Mouse (Mus musculus) cerebellum, adult 9-11 months (tissue): Measurements from ENCODE around the gene Cuedc1.

Source experiments
- DNase-seq: peaks from one replicate; pipeline ENCODE4 v3.0.0; 2022

Gene Cuedc1

DNA sequence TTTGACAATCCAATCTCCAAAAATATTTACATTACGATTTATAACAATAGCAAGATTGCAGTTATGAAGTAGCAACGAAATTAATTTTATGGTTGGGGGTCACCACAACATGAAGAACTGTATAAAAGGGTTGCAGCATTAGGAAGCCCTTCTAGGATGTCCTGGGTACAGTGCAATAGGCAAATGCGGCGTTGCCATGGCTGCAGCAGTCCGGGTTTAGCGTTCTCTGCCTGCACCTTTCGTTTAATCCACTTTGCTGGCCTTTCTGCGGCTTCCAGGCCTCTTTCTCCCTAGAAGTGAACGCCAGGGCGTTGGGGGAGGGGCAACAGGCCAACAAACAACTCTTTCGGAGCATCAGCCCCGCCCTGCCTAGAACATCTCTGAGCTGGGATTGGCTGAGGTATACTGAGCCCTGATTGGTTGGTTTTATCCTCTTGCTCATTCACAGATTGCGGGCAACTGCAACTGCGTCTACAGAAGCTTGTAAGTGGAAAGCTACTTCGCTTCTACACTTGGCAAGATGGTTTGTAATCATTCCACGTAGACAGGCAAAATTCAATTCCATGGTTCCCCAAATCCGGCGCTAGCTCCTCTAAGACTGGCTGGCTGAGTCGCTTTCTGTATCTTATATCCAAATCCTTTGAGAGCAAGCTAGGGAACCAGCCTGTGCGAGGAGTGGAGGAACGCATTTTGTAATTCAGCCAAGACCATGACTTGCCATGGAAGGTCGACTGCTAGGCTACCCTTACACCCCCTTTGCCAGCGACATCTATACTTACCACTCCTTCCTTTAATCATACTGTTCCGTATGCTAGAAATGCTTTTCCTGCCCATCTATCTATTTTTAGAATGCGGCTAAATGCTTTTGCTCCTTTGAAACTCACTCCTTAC, 10.9 kb upstream of the Cuedc1 start:
- DNase-seq, result peak; percentile 93

DNA sequence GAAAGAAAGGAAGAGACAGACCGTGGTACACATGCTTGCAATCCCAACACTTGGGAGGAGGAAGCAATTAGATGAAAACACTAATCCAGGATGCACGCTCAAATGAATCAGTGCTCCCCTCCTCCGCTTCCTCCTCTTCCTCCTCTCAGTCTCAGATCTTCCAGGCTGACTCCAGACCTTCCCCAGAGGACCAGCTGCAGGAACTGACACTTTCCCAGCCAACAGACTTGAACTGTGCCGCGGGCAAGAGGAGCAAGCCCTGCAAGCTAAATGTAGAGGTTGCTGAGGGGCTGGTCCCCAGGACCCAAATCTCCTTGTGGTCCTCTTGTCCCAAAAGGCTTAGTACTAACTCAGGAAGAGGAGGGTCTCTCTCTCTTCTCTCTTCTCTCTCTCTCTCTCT, 8.7 kb upstream of the Cuedc1 start:
- no peak for DNase-seq

DNA sequence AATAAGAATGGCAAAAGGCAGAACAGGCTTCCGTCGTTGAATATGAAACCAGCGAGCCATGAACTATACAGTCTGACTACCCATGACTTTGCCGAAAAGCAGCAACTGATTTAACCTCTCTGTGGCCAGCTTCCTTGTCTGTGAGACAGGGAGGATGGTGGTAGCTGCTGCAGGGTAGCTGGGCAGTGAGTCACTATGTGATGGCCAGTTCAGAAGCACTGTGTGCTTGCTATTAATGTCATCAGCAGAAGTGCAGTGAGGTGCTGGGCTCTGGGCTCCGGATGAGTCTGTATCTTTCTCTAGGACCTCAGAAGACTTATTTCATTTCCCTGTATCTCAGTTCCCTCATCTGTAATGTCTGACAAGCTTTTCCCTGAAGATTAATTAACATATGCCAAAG, 7.6 kb upstream of the Cuedc1 start:
- DNase-seq, result no peak

DNA sequence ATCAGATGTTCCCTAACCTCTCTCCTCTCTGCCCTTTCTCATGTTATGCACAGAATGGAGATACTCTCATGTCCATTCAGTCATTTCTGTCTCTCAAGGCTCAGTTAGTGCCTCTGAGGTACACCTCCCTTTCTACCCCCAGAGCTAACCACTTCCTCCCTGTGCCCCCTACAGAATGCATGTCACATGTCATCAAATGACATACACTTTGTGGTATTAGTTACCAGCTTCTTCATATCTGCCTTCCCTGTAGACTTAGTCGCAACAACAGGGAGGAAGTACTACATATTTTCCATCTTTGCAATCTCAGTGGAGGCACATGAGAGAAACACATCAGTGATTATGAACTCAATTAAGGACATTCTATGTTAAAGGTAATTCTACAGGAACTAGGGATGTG, 5.9 kb upstream of the Cuedc1 start:
- no peak for DNase-seq

DNA sequence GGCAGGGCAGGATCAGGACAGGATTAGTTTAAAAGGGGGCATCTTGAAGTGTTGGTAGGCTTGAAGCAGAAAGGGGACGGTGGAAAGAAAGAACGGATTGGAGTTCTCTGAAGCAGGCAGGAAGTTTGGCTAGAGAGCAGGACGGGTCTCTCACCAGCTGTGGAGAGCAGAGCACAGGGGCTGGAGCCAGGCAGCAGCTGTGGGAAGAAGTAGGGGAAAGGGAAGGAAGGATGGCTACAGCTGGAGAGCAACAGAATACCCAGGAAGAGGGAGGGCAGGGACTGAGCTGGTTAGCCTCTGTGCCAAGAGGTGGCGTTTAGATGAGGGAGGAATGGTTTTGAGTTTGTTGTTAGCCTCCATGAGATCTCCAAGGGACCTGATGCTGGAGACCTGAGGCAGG, 685 bp upstream of the Cuedc1 start:
- DNase-seq, result no peak

DNA sequence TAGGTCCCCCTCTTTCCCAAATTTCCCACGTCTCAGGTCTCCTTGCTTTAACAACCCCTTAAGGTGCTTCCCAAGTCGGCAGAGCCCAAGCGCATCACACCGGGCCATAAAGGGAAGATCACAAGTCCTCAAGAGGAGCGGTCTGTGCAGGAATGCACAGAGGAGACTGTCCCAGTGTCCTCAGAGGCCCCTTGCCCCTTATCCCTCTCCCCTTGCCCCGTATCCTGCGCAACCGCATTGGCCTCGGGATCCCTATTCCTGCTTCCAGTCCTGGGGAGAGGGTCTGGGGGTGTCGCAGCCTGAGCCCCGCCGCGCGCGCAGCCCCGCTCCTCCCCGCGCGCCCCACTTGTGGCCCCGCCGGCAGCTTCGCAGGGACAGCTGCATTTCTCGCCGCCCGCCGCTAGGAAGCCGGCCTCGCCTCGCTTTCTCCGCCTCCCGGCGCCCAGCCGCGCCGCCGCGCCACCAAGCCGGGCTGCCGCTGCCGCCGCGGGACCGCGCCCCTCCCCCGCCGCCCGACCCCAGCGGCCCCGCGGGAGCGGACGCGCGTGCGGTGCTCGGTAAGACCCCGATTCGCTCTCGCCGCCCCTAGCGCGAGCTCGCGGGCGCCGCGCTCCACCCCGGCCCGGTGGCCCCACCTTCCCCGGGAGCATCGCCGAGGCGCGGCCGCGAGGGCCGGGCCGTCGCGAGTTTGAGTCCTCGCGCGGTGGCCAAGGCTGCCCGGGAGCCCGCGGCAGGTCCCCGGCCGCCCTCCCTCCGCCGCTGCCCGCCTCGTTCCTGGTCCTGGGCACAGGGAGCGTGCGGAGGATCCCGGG, 1.1 kb downstream of the Cuedc1 start:
- peak; percentile 81 for DNase-seq

DNA sequence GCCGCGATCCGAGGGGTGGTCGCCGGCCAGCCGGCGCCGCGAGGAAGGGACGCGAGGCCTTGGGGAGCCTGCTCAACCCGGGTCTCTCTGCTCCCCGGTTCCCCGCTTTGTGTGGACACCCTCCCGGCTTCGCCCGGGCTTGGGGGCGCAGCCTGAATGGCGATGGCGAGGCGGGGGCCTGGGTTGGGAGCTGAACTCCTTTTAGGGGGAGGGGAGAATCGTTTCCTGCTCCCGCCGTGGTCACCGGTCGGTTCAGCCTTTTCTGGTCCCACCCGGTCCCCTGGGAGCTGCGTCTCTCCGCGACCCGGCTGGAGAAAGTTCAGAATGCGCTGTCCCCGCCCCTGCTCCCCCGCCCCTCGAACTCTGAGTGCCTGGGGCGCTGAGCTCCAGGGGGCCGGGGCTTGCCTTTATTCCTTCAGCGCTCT, 1.8 kb downstream of the Cuedc1 start:
- peak; percentile 60 for DNase-seq

DNA sequence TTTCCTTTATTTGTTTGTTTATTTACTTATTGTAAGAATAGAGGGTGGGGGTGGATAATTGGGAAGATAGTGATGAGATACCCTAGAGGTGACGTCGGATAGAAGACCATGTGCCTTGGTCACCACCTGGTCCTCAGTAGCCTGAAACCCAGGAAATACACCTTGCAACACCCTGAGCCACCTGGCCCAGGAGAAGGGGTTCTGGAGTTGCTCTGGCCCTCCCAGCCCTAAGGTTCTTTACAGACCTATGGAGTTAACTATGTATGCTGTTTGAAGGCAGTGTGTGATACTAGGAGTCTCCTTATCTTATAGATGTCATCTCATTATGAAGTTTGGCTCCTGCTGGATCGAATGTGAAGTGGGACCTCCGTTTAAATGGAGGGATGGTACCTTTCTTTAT, 2.3 kb downstream of the Cuedc1 start:
- no peak for DNase-seq

DNA sequence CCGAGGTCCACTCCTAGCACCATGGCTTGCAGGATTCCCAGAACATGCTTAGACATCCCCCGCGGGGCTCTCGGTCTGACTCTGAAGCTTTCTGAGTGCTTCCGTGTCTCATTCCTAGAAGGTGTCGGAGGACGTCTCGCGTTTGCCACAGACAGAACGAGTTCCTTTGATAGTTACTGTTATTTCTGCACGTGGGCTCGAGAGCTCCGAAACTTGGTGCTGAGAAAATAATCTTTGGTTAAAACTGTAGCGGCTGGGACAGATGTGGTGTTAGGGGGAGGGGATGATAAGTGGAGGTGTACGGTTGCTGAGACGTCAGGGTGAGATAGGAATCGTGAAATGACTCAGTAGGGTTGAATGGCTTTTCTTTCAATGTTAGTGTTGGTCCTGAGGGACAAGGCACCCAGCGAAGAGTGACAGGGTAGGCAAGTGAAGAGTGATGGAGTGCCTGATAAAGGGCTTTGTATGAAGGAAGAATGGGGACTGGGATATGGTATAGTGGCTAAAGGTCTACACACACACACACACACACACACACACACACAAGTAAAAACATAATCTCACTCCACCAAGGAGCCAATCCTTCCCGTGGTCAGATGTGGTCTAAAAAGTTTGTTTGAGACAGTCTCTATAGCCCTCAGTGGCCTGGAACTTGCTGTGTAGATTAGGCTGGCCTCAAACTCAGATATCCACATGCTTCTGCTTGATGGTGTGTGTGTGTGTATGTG, 5.5 kb downstream of the Cuedc1 start:
- DNase-seq, result no peak

DNA sequence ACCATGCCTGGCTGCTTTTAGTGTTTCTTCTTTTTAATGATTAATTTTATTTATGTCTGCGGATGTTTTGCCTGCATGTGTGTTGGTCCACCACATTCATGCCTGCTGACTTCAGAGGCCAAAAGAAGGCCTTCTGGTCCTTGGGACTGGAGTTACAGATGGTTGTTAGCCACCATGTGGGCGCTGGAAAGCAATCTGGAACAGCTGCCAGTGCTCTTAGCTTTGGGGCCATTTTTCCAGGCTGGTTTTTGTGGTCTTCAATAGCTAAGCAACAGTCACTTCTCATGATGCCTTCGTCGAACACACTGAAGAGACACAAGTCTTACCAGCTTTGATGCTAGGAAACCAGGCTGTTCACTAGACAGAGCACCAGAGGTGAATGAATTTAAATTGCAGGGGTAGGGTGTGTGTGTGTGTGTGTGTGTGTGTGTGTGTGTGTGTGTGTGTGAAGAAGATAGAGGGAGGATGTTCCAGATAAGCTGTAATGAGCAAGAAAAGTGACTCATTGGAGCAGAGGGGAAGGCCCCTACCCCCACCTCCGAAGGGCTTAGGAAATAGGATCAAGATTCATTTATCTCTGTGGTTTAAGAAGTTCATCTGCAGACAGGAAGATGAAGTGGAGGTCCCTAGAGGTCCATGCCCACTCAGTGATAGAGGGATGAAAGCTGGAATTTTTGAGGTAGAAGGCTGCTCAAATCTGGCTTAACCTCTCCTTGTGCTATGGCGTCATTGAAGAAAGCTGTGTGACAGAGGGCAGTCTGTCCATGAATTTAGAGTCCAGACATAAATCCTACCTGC, 7.8 kb downstream of the Cuedc1 start:
- no peak for DNase-seq

DNA sequence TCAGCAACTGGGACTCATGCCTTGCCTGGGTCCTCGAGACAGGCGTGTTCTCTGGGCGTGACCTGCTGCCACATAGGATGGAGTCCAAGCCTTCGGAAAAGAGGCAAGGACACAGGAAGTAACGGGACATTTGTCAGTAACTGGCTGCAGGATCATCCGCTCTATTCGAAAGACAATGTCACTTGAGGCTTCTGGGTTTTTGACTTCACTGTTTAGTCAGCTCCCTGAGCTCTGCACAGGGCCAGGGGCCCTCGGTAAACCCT, 8.4 kb downstream of the Cuedc1 start:
- no peak for DNase-seq

DNA sequence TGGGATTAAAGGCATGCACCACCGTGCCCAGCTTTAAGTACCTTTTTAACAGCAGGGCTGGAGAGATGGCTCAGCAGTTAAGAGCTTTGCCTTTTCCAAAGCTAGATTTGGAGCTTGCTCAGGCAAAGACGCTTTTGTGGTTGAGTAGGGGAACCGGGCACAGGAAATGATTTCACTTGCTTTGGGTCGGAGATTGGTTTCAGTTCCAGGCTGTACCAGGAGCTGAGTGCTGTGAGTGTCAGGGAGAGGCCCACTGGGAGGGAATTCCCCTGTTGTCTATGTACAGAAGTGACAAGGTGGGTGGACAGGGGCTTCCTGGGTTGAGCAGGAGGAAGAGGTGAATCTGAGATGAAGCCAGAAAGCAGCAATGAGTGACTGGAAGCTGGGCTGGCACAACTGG, 9.5 kb downstream of the Cuedc1 start:
- no peak for DNase-seq

DNA sequence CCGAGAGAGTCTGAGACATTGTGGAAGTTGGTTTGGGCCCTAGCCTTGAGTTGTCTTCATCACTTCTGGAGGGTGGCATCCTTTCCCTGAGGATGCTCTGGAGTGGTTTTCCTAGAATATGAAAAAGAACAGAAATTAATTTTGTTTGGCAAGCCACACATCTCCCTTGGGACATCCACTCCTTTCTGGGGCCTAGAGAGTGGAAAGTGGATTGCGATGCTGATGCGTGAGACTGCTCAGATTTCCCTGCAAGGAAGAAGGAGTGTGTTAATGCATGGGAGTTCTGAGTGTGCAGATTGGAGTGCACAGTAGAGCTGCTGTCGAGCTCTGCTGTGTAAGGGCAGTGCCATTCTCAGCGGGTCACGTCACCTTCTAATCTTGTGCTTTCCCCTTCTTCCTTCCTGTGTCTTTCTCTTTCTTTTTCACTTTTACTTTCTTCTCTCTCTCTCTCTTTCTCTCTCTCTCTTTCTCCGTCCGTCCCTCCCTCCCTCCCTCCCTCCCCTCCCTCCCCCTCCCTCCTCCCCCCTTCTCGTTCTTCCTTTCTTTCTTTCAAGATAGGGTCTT, 12.3 kb downstream of the Cuedc1 start:
- DNase-seq, result no peak

DNA sequence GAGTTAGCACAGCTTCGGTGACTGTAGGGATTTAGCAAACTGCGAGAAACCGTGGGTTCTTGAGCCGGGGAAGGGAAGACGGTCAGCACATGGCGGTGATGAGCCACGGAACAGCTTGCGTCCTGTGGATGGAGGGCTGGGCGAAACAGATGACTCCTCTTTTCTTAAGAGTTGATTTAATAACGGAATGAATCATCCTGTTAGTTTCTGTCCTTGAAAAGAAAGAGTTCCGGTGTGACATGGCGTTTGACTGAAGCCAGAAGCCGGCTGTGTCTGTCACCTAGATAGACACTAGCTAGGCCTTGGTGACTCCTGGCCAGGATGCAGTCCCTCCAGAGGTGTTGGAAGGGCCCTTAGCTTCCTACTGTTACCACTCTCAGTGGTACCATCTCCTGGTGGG, 14.2 kb downstream of the Cuedc1 start:
- DNase-seq, result no peak

DNA sequence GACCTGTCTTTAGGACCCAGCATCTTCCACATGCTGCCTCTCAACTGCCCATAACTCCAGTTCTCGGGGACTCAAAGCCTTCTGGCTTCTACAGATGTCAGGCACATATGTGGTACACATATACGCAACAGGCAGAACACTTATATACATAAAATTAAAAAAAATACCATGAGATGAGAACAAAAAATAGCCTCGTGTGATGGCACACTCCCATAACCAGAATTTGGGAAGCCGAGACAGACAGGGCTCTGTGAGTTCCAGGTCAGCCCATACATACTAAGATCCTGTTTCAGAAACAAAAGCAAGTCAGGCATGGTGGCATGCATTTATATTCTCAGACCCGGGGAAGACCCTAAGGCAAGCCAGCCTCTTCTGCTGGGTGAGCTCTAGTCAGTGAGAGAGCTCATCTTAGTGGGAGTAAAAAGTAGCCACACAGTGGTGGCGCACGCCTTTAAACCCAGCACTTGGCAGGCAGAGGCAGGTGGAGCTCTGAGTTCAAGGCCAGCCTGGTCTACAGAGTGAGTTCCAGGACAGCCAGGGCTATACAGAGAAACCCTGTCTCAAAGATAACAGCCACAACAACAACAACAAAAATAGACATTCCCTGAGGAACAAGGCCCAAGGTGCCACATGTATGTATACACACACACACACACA, 14.9 kb downstream of the Cuedc1 start:
- no peak for DNase-seq

DNA sequence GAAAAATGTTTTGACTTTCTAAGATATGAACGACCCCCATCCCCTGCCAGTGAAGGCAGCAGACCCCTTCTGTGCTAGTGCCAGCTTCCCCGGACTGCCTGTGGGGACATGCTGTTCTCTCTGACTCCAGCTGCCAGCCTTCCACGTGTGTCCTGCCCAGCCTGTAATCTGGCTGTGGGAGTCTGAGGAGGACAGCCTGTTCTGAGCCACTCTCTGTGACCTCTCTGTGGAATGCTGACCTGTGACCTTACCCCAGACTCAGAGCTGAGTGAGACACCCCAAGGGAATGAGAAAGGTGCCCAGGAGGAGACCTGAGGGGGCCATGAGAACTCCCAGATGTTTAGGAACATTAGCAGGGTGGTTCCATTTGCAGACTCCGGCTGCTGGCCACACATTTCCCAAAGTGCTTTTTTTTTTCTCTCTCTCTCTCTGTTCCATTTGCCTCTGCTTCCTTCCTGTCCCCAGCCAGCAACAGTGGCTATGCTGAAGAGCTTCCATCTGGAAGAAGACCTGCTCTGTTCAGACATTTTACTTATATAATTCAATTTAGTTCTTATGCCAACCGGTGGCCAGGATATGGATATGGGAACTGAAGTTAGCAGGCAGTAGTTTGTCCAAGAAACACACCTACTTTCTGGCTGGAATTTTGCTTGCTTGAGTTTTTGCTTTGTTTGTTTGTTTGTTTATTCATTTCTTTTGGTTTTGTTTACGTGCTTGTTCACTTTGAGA, 15.8 kb downstream of the Cuedc1 start:
- DNase-seq, result no peak

DNA sequence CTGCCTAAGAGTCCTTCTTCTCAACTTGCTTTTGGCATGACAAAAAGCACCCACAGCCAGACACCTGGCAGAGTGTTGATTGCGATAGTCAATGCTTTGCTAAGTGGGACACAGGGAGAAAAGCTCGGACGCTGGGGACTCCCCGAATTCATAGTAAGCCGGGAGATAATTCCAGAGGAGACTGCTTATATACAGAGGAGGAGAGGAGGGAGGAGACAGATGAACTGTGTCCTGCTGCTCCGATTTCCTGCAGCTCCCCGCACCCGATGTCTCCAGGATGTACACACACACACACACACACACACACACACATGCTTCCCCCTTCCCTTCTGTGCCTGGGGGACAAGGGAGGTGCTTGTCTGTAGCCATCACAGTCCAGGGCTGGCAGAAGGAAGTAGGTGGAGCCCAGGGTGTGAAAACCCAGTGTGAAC, 17.0 kb downstream of the Cuedc1 start:
- no peak for DNase-seq

DNA sequence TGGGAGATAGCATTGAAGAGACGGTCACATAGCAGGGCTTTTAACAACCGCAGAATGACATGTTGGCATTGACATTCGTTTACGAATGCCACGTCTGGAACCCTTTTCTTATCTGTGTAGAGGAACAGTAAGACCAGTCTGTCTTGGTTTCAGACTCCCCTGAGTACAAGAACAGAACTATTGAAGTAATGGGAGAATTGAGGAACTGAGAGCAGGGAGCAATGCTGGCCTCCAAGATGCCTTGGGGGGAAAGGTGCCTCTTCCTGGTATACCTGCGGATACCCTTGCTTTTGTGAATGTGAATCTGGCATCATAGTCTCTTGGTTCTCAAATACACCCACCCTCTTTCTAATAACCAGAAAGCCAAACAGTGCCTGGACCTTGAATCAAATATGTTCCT, 18.7 kb downstream of the Cuedc1 start:
- no peak for DNase-seq

DNA sequence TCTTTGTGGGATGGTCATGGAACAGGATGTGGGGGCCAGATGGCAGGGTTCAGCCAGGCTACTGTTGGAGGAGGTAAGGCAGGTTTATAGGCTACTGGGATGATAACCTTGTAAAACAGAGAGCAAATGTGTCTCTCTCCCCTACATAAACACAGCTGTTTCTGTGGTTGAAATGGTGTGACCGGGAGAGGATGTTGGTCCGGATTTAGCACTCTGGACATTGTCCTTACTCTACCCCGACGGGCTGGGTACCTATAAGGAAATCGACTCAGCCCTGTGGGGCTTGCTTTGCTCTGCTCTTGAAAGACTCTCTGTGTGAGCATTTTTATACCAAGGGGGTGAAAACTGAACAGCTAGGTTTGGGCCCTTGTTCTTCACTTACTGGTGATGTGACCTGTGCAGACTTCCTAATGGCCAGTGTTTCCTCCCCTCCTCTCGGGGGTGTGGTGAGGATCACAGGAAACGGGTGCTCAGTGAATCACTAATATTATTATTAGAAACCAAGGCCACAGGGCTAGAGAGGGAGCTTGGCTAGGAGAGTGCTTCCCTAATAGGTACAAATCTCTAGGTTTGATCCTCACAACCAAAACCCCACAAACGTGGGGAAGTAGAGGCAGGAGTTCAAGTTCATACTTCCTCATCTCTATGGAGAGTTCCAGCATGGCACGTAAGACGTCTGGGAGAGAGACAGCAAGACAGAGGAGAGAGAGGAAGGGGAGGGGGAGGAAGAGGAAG, 19.7 kb downstream of the Cuedc1 start:
- no peak for DNase-seq

DNA sequence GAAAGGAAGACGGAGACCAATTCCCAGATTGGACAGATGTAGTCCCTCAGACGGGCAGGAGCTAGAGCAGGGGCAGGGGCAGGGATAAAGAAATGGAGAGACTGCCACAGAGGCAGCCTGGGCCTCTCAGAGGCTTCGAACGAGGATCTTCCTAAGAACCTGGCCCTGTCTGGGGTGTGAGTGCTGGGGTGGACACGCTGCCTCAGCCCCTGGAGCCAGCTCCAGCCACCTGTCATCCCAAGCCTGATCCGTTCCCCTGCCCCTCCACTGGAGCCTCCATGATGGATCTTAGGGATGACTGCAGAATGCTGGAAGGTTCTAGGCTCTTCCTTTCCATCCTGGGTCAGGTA, 20.2 kb downstream of the Cuedc1 start:
- no peak for DNase-seq
